Mouse (Mus musculus) midbrain, embryonic 11.5 days (tissue): ENCODE data around the gene Rnf225. TPM values are rescaled to one million over a fixed set of nuclear protein-coding genes. Genes with fewer than 3 reads are reported as not detected.
A peak's percentile ranks its signal among the peaks of the same experiment; 100 is the strongest.

ENCODE experiments used
- ATAC-seq: fragments of 200-750 bp; cut with Nextera tagmentation; 2 replicates; pipeline ENCODE4 v1.8.0; 2017; ENCODE audit warnings: moderate TSS enrichment, moderate library complexity; ENCODE audit not compliant: low FRiP score
- DNase-seq: peaks from one replicate; pipeline ENCODE4 v3.0.0; 2015; ENCODE audit warnings: low spot score; ENCODE audit errors: missing footprints
- H3K27ac ChIP-seq: fragments of 300-500 bp; sonication (generic); 2 replicates; pipeline ENCODE4 v1.5.1; 2014; ENCODE audit warnings: low read depth, low read length
- H3K27me3 ChIP-seq: fragments of 300-500 bp; sonication (generic); 2 replicates; pipeline ENCODE4 v1.6.1; 2014; ENCODE audit warnings: mild to moderate bottlenecking, low read length, moderate library complexity, mixed read lengths; ENCODE audit not compliant: control insufficient read depth, insufficient read depth
- H3K36me3 ChIP-seq: fragments of 300-500 bp; sonication (generic); 2 replicates; pipeline ENCODE4 v1.6.1; 2014; ENCODE audit warnings: mild to moderate bottlenecking, low read length, moderate library complexity, mixed read lengths; ENCODE audit not compliant: control insufficient read depth, insufficient read depth
- H3K4me1 ChIP-seq: fragments of 300-500 bp; sonication (generic); 2 replicates; pipeline ENCODE4 v1.6.1; 2014; ENCODE audit warnings: low read length; ENCODE audit not compliant: control insufficient read depth, insufficient read depth
- H3K4me2 ChIP-seq: fragments of 300-500 bp; sonication (generic); 2 replicates; pipeline ENCODE4 v1.6.1; 2014; ENCODE audit warnings: mild to moderate bottlenecking, moderate library complexity
- H3K4me3 ChIP-seq: fragments of 300-500 bp; sonication (generic); 2 replicates; pipeline ENCODE4 v1.5.1; 2014; ENCODE audit warnings: low read depth, low read length
- H3K9ac ChIP-seq: fragments of 300-500 bp; sonication (generic); 2 replicates; pipeline ENCODE4 v1.6.1; 2014; ENCODE audit warnings: low read length
- H3K9me3 ChIP-seq: fragments of 300-500 bp; sonication (generic); 2 replicates; pipeline ENCODE4 v1.6.1; 2016; ENCODE audit warnings: low read length; ENCODE audit not compliant: control insufficient read depth
- WGBS: fragments of 180-500 bp; shearing (Covaris S2); extraction: QIAGEN DNeasy Blood & Tissue Kit; methylation state at CpG from one replicate; pipeline ENCODE4 v1.1.7; 2014; 5-methylcytosine and 5-hydroxymethylcytosine counted together
- polyA plus RNA-seq: library from polyadenylated mRNA; unstranded; fragments of >200 nt; fragmentation: Nextera tagmentation; extraction: Ambion mirVana; gene quantifications from 2 replicates; pipeline ENCODE4 v1.2.1, GENCODE M21; 2014

Rnf225 gene
- polyA plus RNA-seq, 1 experiment from 2014 or later: 0.55 TPM

GRCm38 (mm10) chr7:12943488-12943887 lies 16.3 kb downstream of the Rnf225 start:
- ATAC-seq: no peak

GRCm38 (mm10) chr7:12949032-12949871 lies 22.0 kb downstream of the Rnf225 start:
- Histone ChIP-seq H3K9ac (peak overlapping the region; percentile 63), H3K36me3 (no peaks in the 10 kb centered on the region), H3K4me1 (peaks cover 6% of the 10 kb centered on the region; the same call in 1 of the 2 replicates), H3K27me3 (no peaks in the 10 kb centered on the region), H3K4me3 (peak overlapping the region; percentile 32), H3K27ac (peak overlapping the region; percentile 67), H3K9me3 (no peaks in the 10 kb centered on the region), H3K4me2 (peak overlapping the region; percentile 53)
- 11% methylated on average over 35 of the region's 35 CpGs for WGBS
- DNase-seq: peak; percentile 97
- peak; percentile 98 for ATAC-seq

More at GRCm38 (mm10) chr7:12943488-12943887, 16.3 kb downstream of the Rnf225 start:
- Histone ChIP-seq H3K4me1 (no peaks in the 10 kb centered on the region), H3K9ac (no peak overlapping the region), H3K4me2 (no peak overlapping the region), H3K36me3 (no peaks in the 10 kb centered on the region), H3K9me3 (no peaks in the 10 kb centered on the region), H3K4me3 (no peak overlapping the region), H3K27ac (no peak overlapping the region), H3K27me3 (no peaks in the 10 kb centered on the region; the same call in 1 of the 2 replicates)
- DNase-seq: no peak

- Histone ChIP-seq H3K36me3 (no peaks in the 10 kb centered on the region), H3K9me3 (no peaks in the 10 kb centered on the region), H3K4me1 (peaks cover 6% of the 10 kb centered on the region; the same call in 1 of the 2 replicates), H3K9ac (peak overlapping the region; percentile 63), H3K27ac (peak overlapping the region; percentile 40; the same call in 1 of the 2 replicates), H3K4me3 (peak overlapping the region; percentile 32), H3K4me2 (peak overlapping the region; percentile 53), H3K27me3 (no peaks in the 10 kb centered on the region)
- no peak for ATAC-seq
- no peak for DNase-seq
- 12% methylated on average over 16 of the region's 16 CpGs for WGBS
Measured at GRCm38 (mm10) chr7:12949872-12950229, 22.6 kb downstream of the Rnf225 start.

DNA sequence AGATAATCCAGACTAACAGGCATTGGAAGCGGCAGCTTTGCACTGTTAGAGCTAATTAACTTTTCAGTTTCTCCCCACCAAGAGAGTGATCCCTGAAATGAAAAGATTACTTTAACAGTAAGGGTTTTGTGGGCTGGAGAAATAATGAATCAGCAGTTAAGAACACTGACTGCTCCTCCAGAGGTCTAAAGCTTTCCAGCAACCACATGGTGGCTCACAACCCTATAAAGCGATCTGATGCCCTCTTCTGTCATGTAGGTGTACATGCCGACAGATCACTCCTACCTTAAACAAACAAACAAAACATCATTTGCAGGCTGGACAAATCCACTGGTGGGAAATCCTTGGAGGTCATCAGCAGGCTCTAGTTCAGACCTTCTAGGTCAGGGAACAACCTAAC lies 27.7 kb downstream of the Rnf225 start:
- Histone ChIP-seq H3K27me3 (no peaks in the 10 kb centered on the region), H3K4me2 (no peak overlapping the region), H3K4me1 (peaks cover 4% of the 10 kb centered on the region; the same call in 1 of the 2 replicates), H3K36me3 (no peaks in the 10 kb centered on the region), H3K9me3 (no peaks in the 10 kb centered on the region), H3K27ac (no peak overlapping the region), H3K9ac (no peak overlapping the region), H3K4me3 (no peak overlapping the region)
- DNase-seq (no peak), ATAC-seq (no peak)
- WGBS: 66% methylated on average over 3 of the region's 3 CpGs

GRCm38 (mm10) chr7:12957511-12957910 lies 30.3 kb downstream of the Rnf225 start:
- DNase-seq: no peak
- no peak overlapping the region for H3K9ac ChIP-seq
- ATAC-seq: no peak
- H3K27me3 ChIP-seq: no peaks in the 10 kb centered on the region
- H3K4me3 ChIP-seq: no peak overlapping the region
- H3K4me1 ChIP-seq: no peaks in the 10 kb centered on the region
- no peaks in the 10 kb centered on the region for H3K36me3 ChIP-seq
- H3K9me3 ChIP-seq: no peaks in the 10 kb centered on the region
- no peak overlapping the region for H3K27ac ChIP-seq
- H3K4me2 ChIP-seq: no peak overlapping the region
- 83% methylated on average over 5 of the region's 5 CpGs for WGBS

DNA sequence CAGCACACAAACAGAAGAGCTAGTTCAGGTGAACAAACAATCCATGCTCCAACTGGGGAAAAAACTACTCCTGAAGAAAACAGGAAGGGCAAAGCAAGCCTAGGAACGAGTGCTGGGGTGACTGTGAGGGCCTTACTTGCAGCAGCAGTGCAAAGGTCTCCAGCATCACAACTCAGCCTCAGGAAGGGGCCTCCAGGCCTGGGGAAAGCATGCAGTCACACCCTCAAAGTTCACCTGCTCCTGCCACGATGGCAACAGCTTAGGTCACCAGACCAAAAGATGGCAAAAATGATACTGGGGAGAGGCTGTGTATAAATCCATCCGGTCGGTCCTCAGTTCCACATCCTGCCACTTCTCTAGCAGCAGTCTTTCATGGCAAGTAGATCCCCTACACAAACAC lies 31.7 kb downstream of the Rnf225 start:
- no peak for ATAC-seq

GRCm38 (mm10) chr7:12959718-12960117 lies 32.5 kb downstream of the Rnf225 start:
- Histone ChIP-seq H3K27me3 (no peaks in the 10 kb centered on the region), H3K4me3 (no peak overlapping the region), H3K4me2 (no peak overlapping the region), H3K4me1 (no peaks in the 10 kb centered on the region), H3K27ac (no peak overlapping the region), H3K36me3 (no peaks in the 10 kb centered on the region), H3K9me3 (no peaks in the 10 kb centered on the region), H3K9ac (no peak overlapping the region)
- ATAC-seq (no peak), DNase-seq (no peak)
- WGBS: 12% methylated on average over 4 of the region's 4 CpGs

More for the DNA sequence above, 31.7 kb downstream of the Rnf225 start:
- Histone ChIP-seq H3K4me3 (no peak overlapping the region), H3K27ac (no peak overlapping the region), H3K4me2 (no peak overlapping the region), H3K4me1 (no peaks in the 10 kb centered on the region), H3K36me3 (no peaks in the 10 kb centered on the region), H3K27me3 (no peaks in the 10 kb centered on the region), H3K9me3 (no peaks in the 10 kb centered on the region), H3K9ac (no peak overlapping the region)
- DNase-seq: no peak
- WGBS: 85% methylated on average over 4 of the region's 4 CpGs

DNA sequence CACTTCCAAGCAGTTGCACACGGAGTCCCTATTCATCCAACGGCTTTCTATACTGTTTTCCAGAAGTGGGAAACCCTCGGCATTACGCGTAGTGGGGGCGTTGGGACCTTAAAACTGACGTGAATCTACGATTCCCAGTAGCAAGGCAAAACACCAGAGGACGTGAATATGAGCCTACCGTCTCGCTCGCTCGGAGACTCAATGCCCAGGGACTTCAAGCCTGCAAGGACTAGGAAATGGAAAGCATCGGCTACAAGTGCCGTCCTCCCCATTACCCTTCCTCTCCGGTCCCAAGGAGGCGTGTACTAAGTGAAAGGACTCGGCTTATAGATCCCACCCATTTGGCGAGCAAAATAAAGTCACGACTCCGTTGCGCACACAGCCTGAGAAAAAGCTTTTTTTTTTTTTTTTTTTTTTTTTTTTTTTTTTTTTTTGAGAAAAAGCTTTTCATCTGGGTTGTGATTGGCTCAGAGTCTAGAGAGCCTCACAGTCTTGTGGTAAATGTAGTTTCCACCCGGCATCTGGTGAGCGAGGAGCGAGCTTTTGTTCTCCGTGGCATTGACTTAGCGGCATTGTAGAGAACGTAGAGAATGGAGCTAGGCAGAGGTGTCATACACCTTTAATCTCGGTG lies 34.4 kb downstream of the Rnf225 start:
- Histone ChIP-seq H3K4me1 (peaks cover 8% of the 10 kb centered on the region), H3K9me3 (no peaks in the 10 kb centered on the region), H3K4me2 (peak overlapping the region; percentile 49), H3K27me3 (no peaks in the 10 kb centered on the region), H3K4me3 (peak overlapping the region; percentile 26), H3K27ac (peak overlapping the region; percentile 51), H3K36me3 (no peaks in the 10 kb centered on the region), H3K9ac (peak overlapping the region; percentile 43)
- WGBS: 4% methylated on average over 29 of the region's 29 CpGs
- DNase-seq (peak; percentile 95), ATAC-seq (peak; percentile 78)

- H3K4me2 ChIP-seq: peak within 1 kb of the TSS; percentile 97
- peaks cover 8% of the 10 kb centered on the region; the same call in 1 of the 2 replicates for H3K36me3 ChIP-seq
- no peaks in the 10 kb centered on the region for H3K27me3 ChIP-seq
- peak within 1 kb of the TSS; percentile 67 for H3K27ac ChIP-seq
- H3K9ac ChIP-seq: peak within 1 kb of the TSS; percentile 92
- peak; percentile 96 for DNase-seq
- peaks cover 15% of the 10 kb centered on the region for H3K4me1 ChIP-seq
- WGBS: under 1% methylated on average over 23 of the region's 23 CpGs
- peak; percentile 93 for ATAC-seq
- H3K9me3 ChIP-seq: no peaks in the 10 kb centered on the region
- H3K4me3 ChIP-seq: peak within 1 kb of the TSS; percentile 84
Measured at GRCm38 (mm10) chr7:12965678-12966091, 38.5 kb downstream of the Rnf225 start, which contains the start of gene Zfp324. Gene Zfp324, plus strand, starts transcription at chr7:12965838.
